Mouse (Mus musculus): ENCODE data around the gene Asb13.

GRCm38 (mm10) chr13:3609780-3610117, 24.1 kb upstream of the Asb13 start:
- TF ChIP-seq CTCF (IDR thresholded peaks at IDR 0.05; ENCODE audit: low read depth) (no peak), EP300 (IDR thresholded peaks at IDR 0.05; ENCODE audit: low read depth) (no peak)
